Mouse (Mus musculus) erythroblast, embryonic 14.5 days (primary cell): ENCODE measurements around the gene Pard3.

Experiments used
- GATA1 ChIP-seq: IDR thresholded peaks from 2 replicates; pipeline ENCODE4 v1.6.1; 2012; ENCODE audit warnings: low read length, inconsistent platforms, mixed read lengths
- TAL1 ChIP-seq: IDR thresholded peaks from 3 replicates; pipeline ENCODE4 v1.6.1; 2012; ENCODE audit warnings: low read length, inconsistent platforms, mixed read lengths

DNA sequence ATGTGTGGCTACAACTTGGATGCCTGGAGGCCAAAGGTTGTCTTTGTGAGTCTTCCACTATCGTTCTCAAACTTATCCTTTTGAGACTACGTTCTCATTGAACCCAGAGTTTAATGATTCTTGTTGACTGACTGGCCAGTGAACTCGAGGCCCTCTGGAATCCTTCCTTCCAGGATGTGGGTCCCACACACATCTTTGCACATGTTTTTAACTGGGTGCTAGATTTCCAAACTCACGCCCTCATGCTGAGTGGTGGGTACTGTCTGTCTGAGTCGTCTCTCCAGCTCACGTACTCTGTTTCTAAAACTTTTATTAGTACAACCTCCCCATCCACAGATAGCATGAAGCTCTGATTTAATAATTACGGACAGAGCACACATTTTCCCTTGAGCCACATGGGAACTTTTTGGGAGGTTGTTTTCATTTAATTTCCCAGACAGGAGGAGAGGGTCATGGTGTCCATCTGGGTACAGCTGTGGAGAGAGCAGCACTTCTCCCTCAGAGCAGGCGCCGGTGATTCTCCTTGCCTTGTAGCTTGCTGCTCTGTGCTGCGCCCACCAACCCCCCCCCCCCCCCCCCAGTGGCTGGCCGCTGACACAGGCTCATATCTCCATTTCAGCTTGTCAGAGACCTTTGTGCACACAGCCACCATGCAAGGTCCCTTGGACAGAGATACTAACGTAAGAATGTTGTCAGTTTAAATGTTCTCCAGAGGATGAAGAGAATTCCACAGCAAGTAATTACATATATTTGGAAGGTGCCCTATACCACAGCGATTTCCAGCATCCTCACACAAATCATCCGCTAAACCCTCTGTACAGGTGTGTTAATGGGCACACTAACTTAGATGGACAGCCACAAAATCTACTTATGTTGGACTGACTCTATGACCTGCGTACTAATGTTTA is 165.9 kb downstream of the Pard3 start:
- TF ChIP-seq GATA1, result no peak
- TF ChIP-seq TAL1, result no peak
